Mouse (Mus musculus) midbrain, embryonic 14.5 days (tissue): Measurements from ENCODE around the gene Lrrc3. TPM values are rescaled to one million over a fixed set of nuclear protein-coding genes. Genes with fewer than 3 reads are reported as not detected.

ENCODE experiments used
- ATAC-seq: fragments of 200-750 bp; cut with Nextera tagmentation; 2 replicates; pipeline ENCODE4 v1.8.0; 2017; ENCODE audit warnings: moderate number of reproducible peaks, moderate library complexity; ENCODE audit not compliant: low FRiP score, low TSS enrichment
- DNase-seq: peaks from one replicate; pipeline ENCODE4 v3.0.0-alpha.2; 2015
- H3K27ac ChIP-seq: fragments of 300-500 bp; sonication (generic); replicated peaks from 2 replicates; pipeline ENCODE4 v1.5.1; 2014; ENCODE audit warnings: mild to moderate bottlenecking, low read depth, low read length, moderate library complexity
- H3K27me3 ChIP-seq: fragments of 300-500 bp; sonication (generic); 2 replicates; pipeline ENCODE4 v1.6.1; 2014; ENCODE audit warnings: low read length, control low read depth, mixed read lengths; ENCODE audit not compliant: control insufficient read depth, insufficient read depth
- H3K36me3 ChIP-seq: fragments of 300-500 bp; sonication (generic); 2 replicates; pipeline ENCODE4 v1.6.1; 2014; ENCODE audit warnings: low read length, control low read depth; ENCODE audit not compliant: control insufficient read depth, insufficient read depth
- H3K4me1 ChIP-seq: fragments of 300-500 bp; sonication (generic); 2 replicates; pipeline ENCODE4 v1.6.1; 2014; ENCODE audit warnings: mild to moderate bottlenecking, antibody characterized with exemption, low read length, control low read depth; ENCODE audit not compliant: control insufficient read depth, insufficient read depth
- H3K4me2 ChIP-seq: fragments of 300-500 bp; sonication (generic); 2 replicates; pipeline ENCODE4 v1.6.1; 2014; ENCODE audit warnings: mild to moderate bottlenecking, low read length, moderate library complexity
- H3K4me3 ChIP-seq: fragments of 300-500 bp; sonication (generic); replicated peaks from 2 replicates; pipeline ENCODE4 v1.5.1; 2014; ENCODE audit warnings: low read depth, low read length
- H3K9ac ChIP-seq: fragments of 300-500 bp; sonication (generic); replicated peaks from 2 replicates; pipeline ENCODE4 v1.6.1; 2014; ENCODE audit warnings: mild to moderate bottlenecking, low read length, moderate library complexity
- H3K9me3 ChIP-seq: fragments of 300-500 bp; sonication (generic); 2 replicates; pipeline ENCODE4 v1.6.1; 2016; ENCODE audit warnings: low read length, control low read depth, mixed read lengths; ENCODE audit not compliant: control insufficient read depth
- WGBS: fragments of 180-500 bp; shearing (Covaris S2); extraction: QIAGEN DNeasy Blood & Tissue Kit; methylation state at CpG from one replicate; pipeline ENCODE4 v1.1.7; 2014; 5-methylcytosine and 5-hydroxymethylcytosine counted together
- polyA plus RNA-seq: library from polyadenylated mRNA; unstranded; fragments of >200 nt; fragmentation: Nextera tagmentation; extraction: Ambion mirVana; gene quantifications from 2 replicates; pipeline ENCODE4 v1.2.1, GENCODE M21; 2014

The Lrrc3 gene
- polyA plus RNA-seq, 1 experiment from 2014 or later = 15.7 TPM

- Histone ChIP-seq H3K4me3 (no peak overlapping the region), H3K9me3 (no peaks in the 10 kb centered on the region), H3K27me3 (no peaks in the 10 kb centered on the region), H3K4me1 (no peaks in the 10 kb centered on the region), H3K36me3 (no peaks in the 10 kb centered on the region), H3K4me2 (no peak overlapping the region), H3K9ac (no peak overlapping the region), H3K27ac (no peak overlapping the region)
- no peak for DNase-seq
- no peak for ATAC-seq
- WGBS = 87% methylated on average over 5 of the region's 5 CpGs
Observed at GRCm38 (mm10) chr10:77882553-77882952, 19.8 kb downstream of the Lrrc3 start.

- 85% methylated on average over 3 of the region's 3 CpGs for WGBS
- no peaks in the 10 kb centered on the region for H3K4me1 ChIP-seq
- H3K4me2 ChIP-seq = no peak overlapping the region
- H3K27me3 ChIP-seq = no peaks in the 10 kb centered on the region
- H3K4me3 ChIP-seq = no peak overlapping the region
- ATAC-seq (no peak), DNase-seq (no peak)
- H3K9ac ChIP-seq = no peak overlapping the region
- no peaks in the 10 kb centered on the region for H3K9me3 ChIP-seq
- H3K27ac ChIP-seq = no peak overlapping the region
- no peaks in the 10 kb centered on the region for H3K36me3 ChIP-seq
Observed at GRCm38 (mm10) chr10:77880305-77880704, 22.0 kb downstream of the Lrrc3 start.

- Histone ChIP-seq H3K27ac (no peak overlapping the region), H3K4me3 (no peak overlapping the region), H3K27me3 (no peaks in the 10 kb centered on the region), H3K9me3 (no peaks in the 10 kb centered on the region), H3K36me3 (no peaks in the 10 kb centered on the region), H3K9ac (no peak overlapping the region), H3K4me1 (no peaks in the 10 kb centered on the region), H3K4me2 (no peak overlapping the region)
- ATAC-seq = no peak
- WGBS = 66% methylated on average over 6 of the region's 6 CpGs
- DNase-seq = no peak
Observed at GRCm38 (mm10) chr10:77878985-77879384, 23.4 kb downstream of the Lrrc3 start.

GRCm38 (mm10) chr10:77869651-77870050 is 32.7 kb downstream of the Lrrc3 start:
- Histone ChIP-seq H3K9ac (no peak overlapping the region), H3K36me3 (no peaks in the 10 kb centered on the region), H3K4me1 (no peaks in the 10 kb centered on the region), H3K4me2 (no peak overlapping the region), H3K4me3 (no peak overlapping the region), H3K27me3 (no peaks in the 10 kb centered on the region), H3K27ac (no peak overlapping the region), H3K9me3 (no peaks in the 10 kb centered on the region)
- no peak for DNase-seq
- 90% methylated on average over 7 of the region's 7 CpGs for WGBS
- no peak for ATAC-seq

- 50% methylated on average over 1 of the region's 1 CpGs for WGBS
- no peaks in the 10 kb centered on the region for H3K36me3 ChIP-seq
- ATAC-seq (no peak), DNase-seq (no peak)
- H3K4me1 ChIP-seq = no peaks in the 10 kb centered on the region
- H3K9ac ChIP-seq = no peak overlapping the region
- no peak overlapping the region for H3K27ac ChIP-seq
- no peaks in the 10 kb centered on the region for H3K27me3 ChIP-seq
- no peaks in the 10 kb centered on the region for H3K9me3 ChIP-seq
- no peak overlapping the region for H3K4me3 ChIP-seq
- H3K4me2 ChIP-seq = no peak overlapping the region
Observed at GRCm38 (mm10) chr10:77867546-77867945, 34.8 kb downstream of the Lrrc3 start.

GRCm38 (mm10) chr10:77864762-77865143 is 37.6 kb downstream of the Lrrc3 start:
- Histone ChIP-seq H3K27ac (no peak overlapping the region), H3K9ac (0 out of 2 replicates have a peak overlapping the region, but pooled peaks have one; percentile 20), H3K9me3 (no peaks in the 10 kb centered on the region), H3K4me2 (peak overlapping the region; percentile 38), H3K36me3 (no peaks in the 10 kb centered on the region), H3K27me3 (no peaks in the 10 kb centered on the region), H3K4me1 (no peaks in the 10 kb centered on the region), H3K4me3 (peak overlapping the region; percentile 24)
- WGBS = 35% methylated on average over 11 of the region's 11 CpGs
- ATAC-seq (no peak), DNase-seq (no peak)

- H3K9ac ChIP-seq = 0 out of 2 replicates have a peak overlapping the region, but pooled peaks have one; percentile 20
- H3K27me3 ChIP-seq = no peaks in the 10 kb centered on the region
- H3K9me3 ChIP-seq = no peaks in the 10 kb centered on the region
- DNase-seq = peak; percentile 17
- peak overlapping the region; percentile 38 for H3K4me2 ChIP-seq
- ATAC-seq = peak; percentile 55; the same call in 1 of the 2 replicates
- no peaks in the 10 kb centered on the region for H3K36me3 ChIP-seq
- no peaks in the 10 kb centered on the region for H3K4me1 ChIP-seq
- WGBS = 39% methylated on average over 14 of the region's 14 CpGs
- peak overlapping the region; percentile 24 for H3K4me3 ChIP-seq
- H3K27ac ChIP-seq = no peak overlapping the region
Observed at GRCm38 (mm10) chr10:77864067-77864761, 38.1 kb downstream of the Lrrc3 start.

GRCm38 (mm10) chr10:77861675-77862074 is 40.7 kb downstream of the Lrrc3 start, which contains the start of gene Gm3285:
TSS of gene Gm3285 (plus strand) at chr10:77861975.
- Histone ChIP-seq H3K4me2 (no peak within 1 kb of the TSS), H3K4me3 (no peak within 1 kb of the TSS), H3K36me3 (no peaks in the 10 kb centered on the region), H3K4me1 (no peaks in the 10 kb centered on the region), H3K27me3 (no peaks in the 10 kb centered on the region), H3K27ac (no peak within 1 kb of the TSS), H3K9me3 (no peaks in the 10 kb centered on the region), H3K9ac (no peak within 1 kb of the TSS)
- DNase-seq (no peak), ATAC-seq (no peak)
- 41% methylated on average over 7 of the region's 7 CpGs for WGBS

- DNase-seq = no peak
- Histone ChIP-seq H3K9ac (no peak within 1 kb of the TSS), H3K36me3 (no peaks in the 10 kb centered on the region), H3K4me2 (no peak within 1 kb of the TSS), H3K27ac (no peak within 1 kb of the TSS), H3K27me3 (no peaks in the 10 kb centered on the region), H3K9me3 (no peaks in the 10 kb centered on the region), H3K4me3 (no peak within 1 kb of the TSS), H3K4me1 (no peaks in the 10 kb centered on the region)
- no peak for ATAC-seq
- 68% methylated on average over 9 of the region's 9 CpGs for WGBS
Observed at GRCm38 (mm10) chr10:77852559-77852958, 49.8 kb downstream of the Lrrc3 start, which contains the start of gene Gm10318. TSS of gene Gm10318 (plus strand) at chr10:77852859.
